Mouse (Mus musculus) heart, adult 18-20 months (tissue): ENCODE measurements around the gene Pck2. TPM values are rescaled to one million over a fixed set of nuclear protein-coding genes. Genes with fewer than 3 reads are reported as not detected.

Experiments used
- DNase-seq, 2 experiments: peaks; one replicate each; pipeline ENCODE4 v3.0.0; 2021 to 2022; ENCODE audit warnings: mixed read lengths in 1 of 2
- total RNA-seq, 2 experiments: library from RNA; stranded (reverse); gene quantifications; 2 replicates each; pipeline ENCODE4 v1.2.3; 2021

Gene Pck2
- total RNA-seq, 2 experiments from 2014 or later: 8.3 to 9.4 TPM

DNA sequence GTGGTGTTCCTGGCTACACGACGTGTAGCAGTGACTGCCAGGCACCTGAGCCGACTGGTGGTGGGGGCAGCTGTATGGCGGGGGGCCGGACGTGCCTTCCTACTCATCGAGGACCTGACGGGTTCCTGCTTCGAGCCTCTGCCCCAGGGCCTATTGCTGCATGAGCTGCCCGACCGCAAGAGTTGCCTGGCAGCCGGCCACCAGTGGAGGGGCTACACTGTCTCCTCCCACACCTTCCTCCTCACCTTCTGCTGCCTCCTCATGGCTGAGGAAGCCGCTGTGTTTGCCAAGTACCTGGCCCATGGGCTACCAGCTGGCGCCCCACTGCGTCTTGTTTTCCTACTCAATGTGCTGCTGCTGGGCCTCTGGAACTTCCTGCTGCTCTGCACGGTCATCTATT lies 36.3 kb downstream of the Pck2 start:
- peak in 1 of 2 experiments; percentile 41 for DNase-seq

GRCm38 (mm10) chr14:55577871-55578667 lies 38.0 kb downstream of the Pck2 start, which contains the start of gene Psme1:
Gene Psme1, plus strand, starts transcription at chr14:55578123.
- peak; percentile 84 to 92 for DNase-seq

DNA sequence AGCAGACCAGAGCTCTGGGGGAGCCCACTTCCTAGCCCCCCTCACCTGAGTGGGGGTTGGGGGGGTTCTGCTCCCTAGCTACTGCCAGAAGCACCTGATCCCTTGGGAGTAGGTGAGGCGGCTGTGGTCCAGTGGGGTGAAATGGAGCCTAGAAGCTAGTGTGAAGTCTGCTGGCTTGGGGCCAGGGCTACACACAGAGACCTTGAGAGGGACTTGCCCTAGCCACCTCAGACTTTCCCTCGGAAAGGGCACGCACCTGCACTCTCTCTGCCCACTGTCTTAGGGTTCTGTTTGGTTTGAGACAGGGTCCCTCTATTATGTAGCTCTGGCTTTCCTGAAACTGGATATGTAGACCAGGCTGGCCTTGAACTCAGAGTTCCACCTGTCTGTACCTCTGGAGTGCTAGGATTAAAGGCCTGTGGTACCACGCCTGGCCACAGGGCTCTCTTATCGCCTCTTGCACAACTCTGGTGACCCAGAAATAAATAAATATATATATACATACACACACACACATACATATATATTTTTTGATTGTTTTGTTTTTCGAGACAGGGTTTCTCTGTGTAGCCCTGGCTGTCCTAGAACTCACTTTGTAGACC lies 38.7 kb downstream of the Pck2 start:
- peak in 1 of 2 experiments; percentile 70 for DNase-seq

DNA sequence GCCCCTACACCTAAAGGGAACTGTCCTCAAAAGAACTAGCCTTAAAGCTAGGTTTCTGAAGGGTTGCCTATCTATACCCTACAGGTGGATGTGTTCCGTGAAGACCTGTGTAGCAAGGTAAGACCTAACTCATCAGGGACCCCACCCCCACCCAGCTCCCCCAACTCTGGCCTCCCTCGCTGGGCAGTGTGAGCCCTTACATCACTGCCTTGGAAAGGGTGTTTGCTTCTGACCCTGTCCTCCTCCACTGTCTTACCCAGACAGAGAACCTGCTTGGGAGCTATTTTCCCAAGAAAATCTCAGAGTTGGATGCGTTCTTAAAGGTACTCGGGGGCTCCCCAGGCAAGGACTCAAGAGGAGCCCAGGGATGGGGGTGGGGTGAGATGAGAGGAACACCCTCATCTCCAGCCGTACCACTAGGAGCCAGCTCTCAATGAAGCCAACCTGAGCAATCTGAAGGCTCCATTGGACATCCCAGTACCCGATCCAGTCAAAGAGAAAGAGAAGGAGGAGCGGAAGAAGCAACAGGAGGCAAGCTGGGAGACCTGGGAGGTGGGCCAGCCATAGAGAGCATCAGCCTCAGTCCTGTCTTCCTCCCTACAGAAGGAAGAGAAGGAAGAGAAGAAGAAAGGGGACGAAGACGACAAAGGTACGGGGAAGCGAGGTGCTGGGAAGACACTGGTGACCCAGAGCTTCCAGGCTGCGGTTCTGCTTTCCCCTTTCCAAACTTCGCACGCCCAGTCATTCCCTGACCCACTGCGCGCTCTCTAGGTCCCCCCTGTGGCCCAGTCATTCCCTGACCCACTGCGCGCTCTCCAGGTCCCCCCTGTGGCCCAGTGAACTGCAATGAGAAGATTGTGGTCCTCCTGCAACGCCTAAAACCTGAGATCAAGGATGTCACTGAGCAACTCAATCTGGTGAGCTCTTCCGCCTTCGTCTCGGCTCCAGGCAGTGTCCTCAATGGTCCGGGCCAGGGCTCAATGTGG lies 39.7 kb downstream of the Pck2 start:
- DNase-seq: no peak

GRCm38 (mm10) chr14:55580731-55581130 lies 40.7 kb downstream of the Pck2 start:
- DNase-seq: no peak

GRCm38 (mm10) chr14:55581981-55582681 lies 42.1 kb downstream of the Pck2 start:
- DNase-seq: no peak

DNA sequence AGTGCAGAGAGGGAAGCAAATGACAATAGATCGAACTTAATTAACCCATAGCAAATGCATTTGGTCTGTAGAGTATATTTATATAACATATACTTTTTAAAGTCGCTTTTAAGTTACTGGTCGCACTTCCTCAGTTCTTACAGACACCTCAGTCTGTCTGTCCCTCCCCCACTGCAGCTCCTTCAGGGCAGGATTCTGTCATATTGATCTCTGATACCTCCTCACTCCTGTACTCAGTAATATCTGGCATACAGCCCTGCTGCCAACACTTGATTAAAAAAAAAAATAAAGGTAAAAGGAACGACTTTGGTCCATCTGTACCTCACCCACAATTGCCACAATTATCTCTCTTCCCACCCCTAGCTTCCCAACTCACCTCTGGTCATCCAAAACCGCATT lies 44.2 kb downstream of the Pck2 start:
- no peak for DNase-seq

DNA sequence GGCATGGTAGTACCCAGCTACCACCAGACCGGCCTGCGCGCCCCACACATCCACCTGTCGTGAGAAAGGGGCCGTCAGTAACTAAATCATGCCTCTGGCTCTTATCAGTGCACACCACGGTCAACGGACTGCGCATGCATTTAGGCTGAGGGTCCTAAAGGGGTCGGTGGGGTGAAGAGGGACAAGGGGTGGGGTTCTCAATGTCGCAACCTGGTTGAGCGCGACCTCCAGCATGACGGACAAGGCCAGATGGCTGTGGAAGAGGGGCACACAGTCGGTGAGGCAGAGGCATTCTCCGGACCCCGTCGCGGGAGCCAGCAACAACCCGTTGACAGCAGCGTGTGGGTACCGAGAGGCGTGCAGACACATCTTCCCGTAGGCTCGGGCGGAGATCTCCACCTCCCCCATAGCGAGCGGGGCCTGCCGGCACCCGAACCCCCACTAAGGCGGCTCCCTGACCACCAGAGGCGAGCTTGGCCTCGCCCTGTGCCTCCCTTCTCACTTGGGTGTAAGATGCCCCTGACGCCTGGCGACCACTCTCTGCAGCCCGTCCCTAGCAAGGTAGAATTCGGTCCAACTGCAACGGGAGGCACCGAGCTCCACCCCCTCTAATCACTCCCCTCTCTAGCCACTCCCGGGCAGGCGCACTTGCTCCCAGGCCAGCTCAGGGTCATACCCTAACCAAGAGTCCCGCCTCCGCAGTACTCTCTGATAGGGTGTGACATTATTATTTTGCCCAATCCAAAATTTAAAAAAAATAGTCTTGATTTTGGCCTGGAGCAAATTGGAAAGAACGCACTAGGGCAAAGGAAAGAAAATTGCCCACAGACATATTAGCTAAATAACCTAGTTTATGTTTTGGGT lies 44.9 kb downstream of the Pck2 start, which contains the start of gene Emc9:
Gene Emc9 (minus strand): TSS at position 601 of the 864 bp plus-strand sequence.
- DNase-seq: peak; percentile 89 to 93

- DNase-seq: peak in 1 of 2 experiments; percentile 49
These were observed 45.5 kb downstream of the Pck2 start for GRCm38 (mm10) chr14:55585566-55585960.

DNA sequence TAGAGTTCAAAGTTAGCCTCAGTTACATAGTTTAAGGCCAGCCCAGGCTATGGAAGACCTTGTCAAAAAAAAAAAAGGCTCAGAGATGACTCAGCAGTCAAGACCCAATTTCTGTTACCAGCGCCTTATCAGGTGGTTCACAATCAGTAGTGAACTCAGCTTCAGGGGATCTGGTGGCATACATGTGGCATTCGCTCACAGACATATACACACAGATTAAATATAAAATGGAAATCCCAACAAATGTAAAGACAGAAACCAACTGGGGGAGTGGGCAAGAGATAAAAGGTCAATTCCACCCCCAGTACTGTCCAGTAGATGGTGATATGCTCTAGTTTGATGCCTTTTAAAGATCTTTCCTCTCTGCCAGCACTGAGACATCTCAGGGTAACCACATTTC lies 46.1 kb downstream of the Pck2 start:
- no peak for DNase-seq

GRCm38 (mm10) chr14:55589271-55589670 lies 49.2 kb downstream of the Pck2 start:
- DNase-seq: no peak

GRCm38 (mm10) chr14:55589771-55590448 lies 49.8 kb downstream of the Pck2 start:
- DNase-seq: no peak

GRCm38 (mm10) chr14:55590748-55591330 lies 50.8 kb downstream of the Pck2 start, which contains the start of gene Psme2:
Gene Psme2, minus strand, starts transcription at chr14:55591113.
- DNase-seq: peak; percentile 96 to 99

GRCm38 (mm10) chr14:55591331-55591891 lies 51.3 kb downstream of the Pck2 start, which contains the start of gene Rnf31:
Gene Rnf31, plus strand, starts transcription at chr14:55591708.
- peak; percentile 95 to 99 for DNase-seq

- DNase-seq: no peak
These were observed 52.2 kb downstream of the Pck2 start for GRCm38 (mm10) chr14:55592226-55592625.

DNA sequence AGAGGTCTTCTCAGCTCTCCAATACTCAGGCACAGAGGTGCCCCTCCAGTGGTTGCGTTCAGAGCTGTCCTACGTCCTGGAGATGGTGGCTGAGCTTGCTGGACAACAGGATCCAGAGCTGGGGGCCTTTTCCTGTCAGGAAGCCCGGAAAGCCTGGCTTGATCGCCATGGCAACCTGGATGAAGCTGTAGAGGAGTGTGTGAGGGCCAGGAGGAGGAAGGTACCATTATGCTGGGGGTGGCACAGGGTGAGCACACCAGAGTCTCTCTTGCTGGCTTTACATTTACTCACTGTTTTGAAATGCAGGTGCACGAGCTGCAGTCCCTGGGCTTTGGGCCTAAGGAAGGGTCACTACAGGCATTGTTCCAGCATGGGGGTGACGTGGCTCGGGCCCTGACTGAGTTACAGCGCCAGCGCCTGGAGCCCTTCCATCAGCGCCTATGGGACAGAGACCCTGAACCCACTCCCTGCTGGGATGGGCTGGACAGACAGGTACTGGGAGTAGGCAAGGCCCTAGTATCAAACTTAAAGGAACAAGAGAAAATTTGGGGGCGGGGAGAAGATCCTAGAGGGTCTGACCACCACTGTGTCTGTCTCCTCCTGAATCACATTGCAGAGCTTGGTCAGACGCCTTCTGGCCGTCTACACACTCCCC lies 56.1 kb downstream of the Pck2 start:
- DNase-seq: no peak

- no peak for DNase-seq
These were observed 58.7 kb downstream of the Pck2 start for GRCm38 (mm10) chr14:55598521-55599390.
